Mouse (Mus musculus) C2C12 (cell line): Measurements from ENCODE around the gene Stk11ip.

Source experiments
- CTCF ChIP-seq: IDR thresholded peaks from one replicate; pipeline ENCODE4 v1.5.1; 2011; ENCODE audit not compliant: control insufficient read depth, insufficient read depth, insufficient read length
- FOSL1 ChIP-seq: IDR thresholded peaks from one replicate; pipeline ENCODE4 v1.8.0; 2011; ENCODE audit warnings: mild to moderate bottlenecking, low read length; ENCODE audit not compliant: poor library complexity, insufficient read depth, severe bottlenecking
- MYOG ChIP-seq: IDR thresholded peaks from one replicate; pipeline ENCODE4 v1.6.1; 2011; ENCODE audit not compliant: control insufficient read depth, insufficient read length; ENCODE audit errors: extremely low read depth
- USF1 ChIP-seq: IDR thresholded peaks from one replicate; pipeline ENCODE4 v1.6.1; 2011; ENCODE audit warnings: low read depth, mild to moderate bottlenecking, control low read depth, moderate library complexity

DNA sequence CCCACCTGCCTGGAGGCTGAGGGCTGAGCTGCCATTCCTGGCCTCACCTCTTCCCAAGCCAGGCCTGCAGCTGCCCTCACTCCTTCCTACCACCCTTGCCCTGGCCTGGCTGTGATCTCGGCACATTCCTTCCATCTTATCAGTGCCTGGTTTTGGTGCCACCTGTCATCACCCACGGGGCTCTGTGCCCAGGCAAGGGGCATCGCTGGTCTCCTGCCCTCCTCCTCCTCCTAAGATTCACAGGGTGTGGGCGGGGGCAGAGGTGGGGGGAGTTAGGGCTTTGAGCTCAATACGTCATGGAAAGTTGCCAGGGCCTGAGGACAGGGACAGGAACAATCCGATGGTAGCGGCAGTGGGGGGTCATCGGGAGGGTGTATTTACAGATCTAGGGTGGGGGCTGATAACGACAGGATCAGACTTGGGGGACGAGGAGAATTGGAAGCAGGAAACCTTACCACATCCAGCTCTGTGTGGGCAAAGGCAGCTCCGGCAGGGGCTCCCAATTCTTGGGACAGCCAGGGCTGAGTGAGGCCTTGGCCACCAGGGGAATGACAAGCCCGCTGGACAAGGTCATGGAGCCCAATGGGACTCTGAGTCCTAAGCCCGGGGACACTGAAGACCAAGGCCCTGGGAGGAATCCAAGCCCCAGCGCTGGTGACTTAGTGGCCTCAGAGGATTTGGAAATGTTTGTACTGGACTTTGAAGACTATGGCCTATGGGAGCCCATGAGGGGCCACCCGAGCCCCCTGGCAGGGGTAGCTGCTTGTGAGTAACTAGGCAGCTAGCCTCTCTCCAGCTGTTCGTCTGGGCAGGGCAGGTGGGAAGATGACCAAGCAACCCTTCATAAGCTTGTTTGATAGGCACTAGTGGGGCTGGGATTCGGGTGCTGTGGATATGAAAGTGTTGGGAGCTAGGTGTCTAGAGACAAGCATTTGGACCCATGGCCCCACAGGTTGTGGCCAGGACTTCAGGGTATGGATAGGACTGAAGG lies 28.3 kb downstream of the Stk11ip start:
- TF ChIP-seq CTCF (no peak), FOSL1 (no peak), MYOG (no peak), USF1 (no peak)
